Mouse (Mus musculus) ES-E14 (cell line): ENCODE results near the gene Ahdc1. TPM values are rescaled to one million over a fixed set of nuclear protein-coding genes. Genes with fewer than 3 reads are reported as not detected.

ENCODE experiments used
- DNase-seq: peaks from one replicate; pipeline ENCODE4 v3.0.0-alpha.2; 2013; ENCODE audit warnings: low read depth, low spot score
- H3K27ac ChIP-seq: 2 replicates; pipeline ENCODE4 v1.5.1; 2012; ENCODE audit warnings: low read depth, mild to moderate bottlenecking, low read length, moderate library complexity, mixed read lengths; ENCODE audit not compliant: poor library complexity, insufficient read depth, severe bottlenecking
- H3K36me3 ChIP-seq: 2 replicates; pipeline ENCODE4 v1.6.1; 2012; ENCODE audit warnings: mild to moderate bottlenecking, low read length, moderate library complexity, mixed read lengths; ENCODE audit not compliant: control insufficient read depth, poor library complexity, insufficient read depth, severe bottlenecking
- H3K4me1 ChIP-seq, 2 experiments: fragments of 150-350 bp in 1 of 2; sonication (generic) in 1 of 2; 2 replicates each; pipeline ENCODE4 v1.6.1; 2012; ENCODE audit warnings: low read length in 2 of 2, mild to moderate bottlenecking in 1 of 2, mixed read lengths in 1 of 2; ENCODE audit not compliant: control insufficient read depth in 2 of 2, insufficient read depth in 2 of 2, poor library complexity in 1 of 2
- H3K4me3 ChIP-seq, 2 experiments: fragments of 150-350 bp in 1 of 2; sonication (generic) in 1 of 2; 2 replicates each; pipeline ENCODE4 v1.5.1; 2012; ENCODE audit warnings: low read length in 2 of 2, low read depth in 1 of 2, mild to moderate bottlenecking in 1 of 2, mixed read lengths in 1 of 2; ENCODE audit not compliant: insufficient read depth in 1 of 2, poor library complexity in 1 of 2, severe bottlenecking in 1 of 2
- H3K9ac ChIP-seq: 2 replicates; pipeline ENCODE4 v1.6.1; 2012; ENCODE audit warnings: low read depth, mild to moderate bottlenecking, low read length, mixed read lengths; ENCODE audit not compliant: poor library complexity, insufficient read depth, severe bottlenecking
- H3K9me3 ChIP-seq: fragments of 150-350 bp; sonication (generic); 2 replicates; pipeline ENCODE4 v1.6.1; 2012; ENCODE audit warnings: low read depth, mild to moderate bottlenecking, low read length; ENCODE audit not compliant: control insufficient read depth, insufficient read depth
- CHD2 ChIP-seq: IDR thresholded peaks from 2 replicates; pipeline ENCODE4 v1.6.1; 2014; ENCODE audit warnings: mild to moderate bottlenecking, low read depth, low read length, inconsistent platforms
- HCFC1 ChIP-seq: IDR thresholded peaks from 2 replicates; pipeline ENCODE4 v1.6.1; 2012; ENCODE audit warnings: low read length, inconsistent platforms, borderline replicate concordance; ENCODE audit not compliant: insufficient read depth
- MAFK ChIP-seq: IDR thresholded peaks from 2 replicates; pipeline ENCODE4 v1.6.1; 2014; ENCODE audit warnings: mild to moderate bottlenecking, low read depth, low read length, inconsistent platforms; ENCODE audit not compliant: insufficient read depth
- ZC3H11A ChIP-seq: IDR thresholded peaks from 2 replicates; pipeline ENCODE4 v1.6.1; 2012; ENCODE audit warnings: low read depth, mild to moderate bottlenecking, inconsistent platforms, low read length, borderline replicate concordance
- ZNF384 ChIP-seq: IDR thresholded peaks from 2 replicates; pipeline ENCODE4 v1.6.1; 2012; ENCODE audit warnings: low read depth, low read length, inconsistent platforms
- in situ Hi-C, 2 experiments: fragments of 600-800 bp; cut with MboI; formaldehyde crosslinking; loops; one replicate each; pipeline ENCODE4 v1.15.1; 2025; ENCODE audit warnings: low sequenced_read_pairs in 2 of 2, inconsistent platforms in 1 of 2; ENCODE audit not compliant: unreplicated experiment in 2 of 2
- total RNA-seq: library from RNA; depleted of rRNA; stranded (reverse); fragments of 300-350 nt; gene quantifications from 2 replicates; pipeline ENCODE4 v1.2.3, GENCODE M21; 2012

Ahdc1 gene
- total RNA-seq, 1 experiment = 61.8 TPM

DNA sequence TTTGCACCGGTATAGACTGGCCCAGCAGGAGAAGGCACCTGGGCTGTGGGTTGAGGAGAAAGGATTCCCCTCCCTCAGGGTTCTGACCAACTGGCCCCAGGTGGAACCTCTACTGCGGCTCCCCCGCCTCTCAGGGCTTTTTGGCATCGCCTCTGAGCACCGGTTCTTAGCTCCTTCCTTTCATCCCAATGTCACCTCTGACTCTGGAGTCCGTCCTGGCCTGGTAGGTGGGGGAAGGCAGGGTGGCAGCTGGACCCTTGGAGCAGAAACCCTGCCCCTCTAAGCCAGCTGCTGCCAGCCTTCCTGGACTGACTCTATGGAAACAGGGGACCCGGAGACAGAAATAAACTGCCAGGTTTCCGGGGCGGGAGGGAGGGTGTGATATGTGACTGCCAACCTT lies 26.2 kb downstream of the Ahdc1 start:
- Histone ChIP-seq H3K4me1 (peaks cover 14 to 28% of the 10 kb centered on the region in 2 experiments), H3K9me3 (no peaks in the 10 kb centered on the region), H3K27ac (no peak overlapping the region), H3K9ac (no peak overlapping the region), H3K4me3 (no peak overlapping the region), H3K36me3 (peaks cover 8% of the 10 kb centered on the region; the same call in 1 of the 2 replicates)
- TF ChIP-seq CHD2 (no peak), HCFC1 (no peak), ZNF384 (no peak), MAFK (no peak), ZC3H11A (no peak)
- DNase-seq = no peak
- in situ Hi-C loops = no loop called here

DNA sequence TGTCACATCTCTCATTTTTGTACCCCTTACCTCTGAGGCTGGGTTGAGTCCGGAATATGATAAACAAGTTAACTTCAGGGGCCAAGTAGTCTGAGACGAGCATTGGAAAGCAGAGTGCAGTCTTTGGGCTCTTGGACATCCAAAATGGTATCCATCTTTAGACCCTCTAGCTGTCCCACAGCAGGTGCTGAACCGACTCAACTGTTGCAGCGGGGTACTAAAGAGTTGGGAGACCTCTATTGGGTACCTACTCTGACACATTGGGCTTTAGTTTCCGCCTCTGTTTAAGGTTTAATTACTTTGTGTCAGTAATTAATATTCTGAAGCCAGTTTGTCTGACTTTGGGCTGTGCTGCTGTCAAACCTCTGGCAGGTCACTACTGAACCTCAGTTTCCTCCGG lies 26.7 kb downstream of the Ahdc1 start:
- H3K9ac ChIP-seq = no peak overlapping the region
- peaks cover 12 to 23% of the 10 kb centered on the region in 2 experiments for H3K4me1 ChIP-seq
- no peak for TF ChIP-seq ZNF384
- no peak for TF ChIP-seq HCFC1
- no peak for TF ChIP-seq ZC3H11A
- TF ChIP-seq MAFK = no peak
- TF ChIP-seq CHD2 = no peak
- in situ Hi-C loops = no loop called here
- peak overlapping the region; percentile 81 to 95 for H3K4me3 ChIP-seq
- H3K36me3 ChIP-seq = peaks cover 8% of the 10 kb centered on the region; the same call in 1 of the 2 replicates
- no peak overlapping the region for H3K27ac ChIP-seq
- no peak for DNase-seq
- H3K9me3 ChIP-seq = no peaks in the 10 kb centered on the region

DNA sequence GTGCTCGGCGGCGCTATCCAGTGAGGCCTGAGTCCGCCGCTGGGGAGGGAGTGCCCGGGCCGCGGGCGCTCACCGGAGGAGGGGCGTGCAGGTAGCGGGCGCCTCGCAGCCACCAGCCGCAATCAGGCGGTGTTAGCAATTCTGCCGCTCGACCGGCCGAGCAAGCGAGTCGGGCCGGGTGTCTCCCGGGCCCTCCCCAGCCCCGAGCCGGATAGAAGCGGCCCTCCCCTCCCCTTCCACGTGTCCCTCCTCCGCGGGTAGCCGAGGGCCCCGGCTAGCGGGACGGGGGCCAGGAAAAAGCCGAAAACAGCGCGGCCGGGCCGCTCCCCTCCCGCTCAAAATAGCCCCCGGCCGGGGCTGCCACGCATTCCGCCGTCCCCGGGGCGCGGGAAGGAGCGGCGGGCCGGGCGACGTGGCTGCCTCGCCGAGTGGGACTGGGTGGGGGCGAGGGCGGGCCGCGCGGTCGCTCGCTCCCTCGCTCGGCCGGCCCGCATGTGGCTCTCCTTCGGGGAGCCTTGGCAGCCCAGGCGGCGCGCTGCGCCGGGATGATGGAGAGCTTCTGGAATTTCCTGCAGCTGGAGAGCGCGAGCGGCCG lies 27.6 kb downstream of the Ahdc1 start:
- in situ Hi-C loops = no loop called here
- no peak for DNase-seq

DNA sequence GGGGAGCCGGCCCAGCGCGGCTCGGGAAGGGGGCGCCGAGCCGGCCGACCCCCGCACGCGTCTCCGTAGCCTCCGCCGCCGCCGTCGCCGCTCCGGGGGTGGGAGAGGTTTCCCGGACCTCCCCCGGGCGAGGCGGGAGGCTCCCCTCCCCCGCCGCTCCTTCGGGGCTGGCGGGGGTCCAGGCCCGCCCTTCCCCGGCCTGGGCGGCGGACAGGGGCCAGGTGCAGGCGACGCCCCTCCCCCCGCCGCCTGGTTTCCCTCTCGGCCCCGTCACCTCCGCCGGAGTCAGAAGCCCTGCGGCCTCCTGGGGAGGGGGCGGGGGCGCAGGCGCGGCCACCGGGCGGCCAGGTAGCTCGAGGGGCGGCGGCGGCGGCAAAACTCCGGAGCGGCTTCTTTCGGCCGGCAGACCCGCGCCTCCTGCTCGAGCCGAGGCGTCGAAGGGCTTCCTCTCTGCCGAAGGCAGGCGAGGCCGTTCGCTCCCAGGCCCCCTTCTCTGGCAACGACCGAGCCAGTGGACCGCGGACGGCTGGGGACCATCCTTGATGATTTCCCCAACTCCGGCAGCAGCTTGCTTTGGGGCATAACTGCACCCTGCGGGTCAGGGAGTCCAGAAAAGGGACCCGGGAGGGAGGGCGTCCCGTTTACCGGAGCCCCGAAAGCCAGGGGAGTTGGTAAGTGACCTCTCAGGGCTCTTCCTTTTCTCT lies 28.2 kb downstream of the Ahdc1 start:
- H3K27ac ChIP-seq = peak overlapping the region; percentile 99
- in situ Hi-C loops = no loop called here
- TF ChIP-seq MAFK (no peak), CHD2 (no peak), ZC3H11A (no peak), ZNF384 (no peak), HCFC1 (no peak; the same call in 1 of the 2 replicates)
- DNase-seq = no peak
- peak overlapping the region; percentile 95 for H3K9ac ChIP-seq
- peak overlapping the region; percentile 81 to 95 for H3K4me3 ChIP-seq
- no peaks in the 10 kb centered on the region for H3K9me3 ChIP-seq
- peaks cover 12 to 21% of the 10 kb centered on the region in 2 experiments for H3K4me1 ChIP-seq
- peaks cover 8% of the 10 kb centered on the region; the same call in 1 of the 2 replicates for H3K36me3 ChIP-seq

More for the DNA sequence above, 27.6 kb downstream of the Ahdc1 start:
- peak overlapping the region; percentile 81 to 95 for H3K4me3 ChIP-seq
- H3K4me1 ChIP-seq = peaks cover 11 to 19% of the 10 kb centered on the region in 2 experiments
- peak overlapping the region; percentile 95 for H3K9ac ChIP-seq
- peaks cover 8% of the 10 kb centered on the region; the same call in 1 of the 2 replicates for H3K36me3 ChIP-seq
- TF ChIP-seq CHD2 = no peak
- TF ChIP-seq HCFC1 = no peak
- H3K27ac ChIP-seq = peak overlapping the region; percentile 99
- no peaks in the 10 kb centered on the region for H3K9me3 ChIP-seq
